Mouse (Mus musculus): ENCODE results near the gene Stim1. TPM values are rescaled to one million over a fixed set of nuclear protein-coding genes. Genes with fewer than 3 reads are reported as not detected.

Stim1 gene
- total and polyA plus RNA-seq, 3 experiments: 10.2 to 26.6 (median 23.9) TPM

- Histone ChIP-seq H3K4me3 (replicated peaks in 1 of 3; ENCODE audit: low read depth in 2 of 3, low read length in 2 of 3, poor library complexity in 1 of 3) (no peak overlapping the region), H3K4me2 (ENCODE audit: insufficient read depth, low read depth, poor library complexity, severe bottlenecking) (peak overlapping the region; percentile 81), H3K27me3 (replicated peaks) (no peaks in the 10 kb centered on the region), H3K9me3 (replicated peaks; ENCODE audit: low read length) (no peaks in the 10 kb centered on the region), H3K9ac (ENCODE audit: insufficient read depth, low read depth) (no peak overlapping the region), H3K36me3 (replicated peaks in 1 of 2; ENCODE audit: control insufficient read depth in 1 of 2, insufficient read depth in 1 of 2, low read length in 1 of 2) (peaks cover 23 to 40% of the 10 kb centered on the region in 2 experiments), H3K4me1 (ENCODE audit: control insufficient read depth in 1 of 2, insufficient read depth in 2 of 2) (peaks cover 41 to 66% of the 10 kb centered on the region in 2 experiments), H3K27ac (ENCODE audit: insufficient read depth, low read depth) (no peak overlapping the region), H3K79me2 (replicated peaks; ENCODE audit: control insufficient read depth, extremely low read depth, insufficient read depth, poor library complexity, severe bottlenecking) (peaks cover 52% of the 10 kb centered on the region)
- in situ Hi-C loops (cut with MboI; ENCODE audit: low pct_ligation_motif_present, low pct_unique_long_range_greater_than_20kb, low sequenced_read_pairs) (no loop called here), dilution Hi-C loops (cut with MboI; ENCODE audit: extremely low pct_ligation_motif_present, extremely low pct_unique_long_range_greater_than_20kb, low sequenced_read_pairs) (no loop called here)
- no peak for TF ChIP-seq EP300 (IDR thresholded peaks at IDR 0.05; ENCODE audit: low read length)
- no peak for TF ChIP-seq RAD21 (IDR thresholded peaks at IDR 0.05; ENCODE audit: low read depth, low read length)
- TF ChIP-seq E2F4 (IDR thresholded peaks at IDR 0.05; ENCODE audit: insufficient replicate concordance, low read depth, low read length): no peak
- TF ChIP-seq RCOR1 (conservative IDR thresholded peaks at IDR 0.05; ENCODE audit: low read depth, low read length): no peak
- TF ChIP-seq CHD2 (IDR thresholded peaks at IDR 0.05; ENCODE audit: low read length): peak; percentile 53; the same call in 1 of the 2 replicates
- no peak for DNase-seq (ENCODE audit: extremely low read depth)
Observed at GRCm38 (mm10) chr7:102245775-102246174, 21.8 kb upstream of the Stim1 start.

DNA sequence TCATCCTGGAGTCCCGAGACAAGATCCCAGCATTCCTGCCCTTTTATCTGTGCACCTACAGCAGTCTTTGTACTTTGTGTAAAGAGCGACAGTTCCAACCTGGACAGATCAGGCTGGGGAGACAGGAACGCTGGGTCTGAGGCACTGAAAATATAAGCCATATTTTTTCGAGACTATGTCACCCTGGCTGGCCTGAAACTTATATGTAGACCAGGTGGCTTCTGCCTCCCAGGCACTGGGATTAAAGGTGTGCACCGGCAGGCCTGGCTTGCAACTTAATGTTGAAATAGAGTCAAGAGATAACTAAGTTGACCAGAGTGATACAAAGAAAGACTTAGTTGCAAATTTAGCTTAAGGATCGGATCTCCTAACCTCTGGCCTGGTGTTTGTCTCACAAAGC, 21.3 kb upstream of the Stim1 start:
- dilution Hi-C loops (cut with MboI; ENCODE audit: extremely low pct_ligation_motif_present, extremely low pct_unique_long_range_greater_than_20kb, low sequenced_read_pairs): no loop called here
- H3K9me3 ChIP-seq (replicated peaks; ENCODE audit: low read length): no peaks in the 10 kb centered on the region
- H3K27me3 ChIP-seq (replicated peaks): no peaks in the 10 kb centered on the region
- no peak overlapping the region for H3K4me3 ChIP-seq (replicated peaks in 1 of 3; ENCODE audit: low read depth in 2 of 3, low read length in 2 of 3, poor library complexity in 1 of 3)
- no peak for DNase-seq (ENCODE audit: extremely low read depth)
- H3K36me3 ChIP-seq (replicated peaks in 1 of 2; ENCODE audit: control insufficient read depth in 1 of 2, insufficient read depth in 1 of 2, low read length in 1 of 2): peaks cover 18 to 36% of the 10 kb centered on the region in 2 experiments
- in situ Hi-C loops (cut with MboI; ENCODE audit: low pct_ligation_motif_present, low pct_unique_long_range_greater_than_20kb, low sequenced_read_pairs): no loop called here
- H3K9ac ChIP-seq (ENCODE audit: insufficient read depth, low read depth): no peak overlapping the region
- peaks cover 50% of the 10 kb centered on the region for H3K79me2 ChIP-seq (replicated peaks; ENCODE audit: control insufficient read depth, extremely low read depth, insufficient read depth, poor library complexity, severe bottlenecking)
- H3K27ac ChIP-seq (ENCODE audit: insufficient read depth, low read depth): no peak overlapping the region
- TF ChIP-seq ZMIZ1 (IDR thresholded peaks at IDR 0.05; ENCODE audit: low read depth, low read length) (no peak), SIN3A (IDR thresholded peaks at IDR 0.05; ENCODE audit: low read length) (no peak), MXI1 (IDR thresholded peaks at IDR 0.05; ENCODE audit: low read depth, low read length) (0 out of 2 replicates have a peak, but pooled peaks have one; percentile 4)
- peaks cover 41 to 69% of the 10 kb centered on the region in 2 experiments for H3K4me1 ChIP-seq (ENCODE audit: control insufficient read depth in 1 of 2, insufficient read depth in 2 of 2)
- peak overlapping the region; percentile 81 for H3K4me2 ChIP-seq (ENCODE audit: insufficient read depth, low read depth, poor library complexity, severe bottlenecking)

DNA sequence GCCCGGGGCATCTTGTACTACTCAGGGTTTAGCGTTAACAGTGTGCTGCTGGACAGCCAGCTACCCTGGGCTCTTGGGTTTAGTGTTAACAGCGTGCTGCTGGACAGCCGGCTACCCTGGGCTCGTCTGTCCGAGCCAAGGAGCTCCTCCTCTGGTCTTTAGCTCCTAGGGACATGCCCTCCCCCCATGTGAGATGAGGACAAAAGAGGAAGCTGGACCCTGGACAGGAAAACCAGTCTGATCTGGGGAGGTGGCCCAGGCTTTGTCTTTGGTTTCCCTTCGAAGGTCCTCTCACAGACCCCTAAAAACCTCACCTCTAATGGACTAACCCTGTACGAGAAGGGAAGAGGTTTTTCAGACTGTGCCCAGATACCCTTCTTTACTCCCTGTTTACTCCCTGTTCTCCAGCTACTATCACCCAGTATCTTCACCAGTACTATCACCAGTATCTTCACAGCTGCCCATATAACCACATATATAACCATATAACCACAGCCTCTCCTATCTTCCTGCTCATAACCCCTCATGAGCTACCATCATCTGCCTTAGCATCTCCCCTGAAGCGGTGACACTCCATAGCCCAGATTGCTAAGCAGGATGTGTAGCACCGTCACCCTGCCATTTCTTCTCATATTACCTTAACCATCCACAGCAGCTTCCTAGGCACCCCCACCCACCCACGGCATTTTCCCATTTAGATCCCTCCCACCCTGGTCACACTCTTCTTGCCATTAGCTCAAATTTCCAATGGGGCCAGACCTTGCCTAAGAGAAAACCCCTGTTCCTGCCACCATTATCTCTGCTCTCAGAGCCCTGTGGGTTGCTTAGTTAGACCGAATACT, 20.4 kb upstream of the Stim1 start:
- no peak for DNase-seq (ENCODE audit: extremely low read depth)
- Histone ChIP-seq H3K27me3 (replicated peaks) (no peaks in the 10 kb centered on the region), H3K9me3 (replicated peaks; ENCODE audit: low read length) (no peaks in the 10 kb centered on the region), H3K79me2 (replicated peaks; ENCODE audit: control insufficient read depth, extremely low read depth, insufficient read depth, poor library complexity, severe bottlenecking) (peaks cover 50% of the 10 kb centered on the region), H3K36me3 (replicated peaks in 1 of 2; ENCODE audit: control insufficient read depth in 1 of 2, insufficient read depth in 1 of 2, low read length in 1 of 2) (peaks cover 14 to 28% of the 10 kb centered on the region in 2 experiments), H3K4me1 (ENCODE audit: control insufficient read depth in 1 of 2, insufficient read depth in 2 of 2) (peaks cover 38 to 65% of the 10 kb centered on the region in 2 experiments), H3K4me2 (ENCODE audit: insufficient read depth, low read depth, poor library complexity, severe bottlenecking) (peak overlapping the region; percentile 81), H3K9ac (ENCODE audit: insufficient read depth, low read depth) (peak overlapping the region; percentile 94; the same call in 1 of the 2 replicates), H3K4me3 (replicated peaks in 1 of 3; ENCODE audit: low read depth in 2 of 3, low read length in 2 of 3, poor library complexity in 1 of 3) (peak overlapping the region in 2 of 3 experiments; percentile 27 to 74), H3K27ac (ENCODE audit: insufficient read depth, low read depth) (no peak overlapping the region)
- dilution Hi-C loops (cut with MboI; ENCODE audit: extremely low pct_ligation_motif_present, extremely low pct_unique_long_range_greater_than_20kb, low sequenced_read_pairs) (no loop called here), in situ Hi-C loops (cut with MboI; ENCODE audit: low pct_ligation_motif_present, low pct_unique_long_range_greater_than_20kb, low sequenced_read_pairs) (no loop called here)
- TF ChIP-seq BHLHE40 (IDR thresholded peaks at IDR 0.05; ENCODE audit: low read depth, low read length) (no peak), UBTF (IDR thresholded peaks at IDR 0.05; ENCODE audit: low read depth, low read length) (0 out of 2 replicates have a peak, but pooled peaks have one; percentile 12), EP300 (IDR thresholded peaks at IDR 0.05; ENCODE audit: low read length) (no peak)

All from CH12.LX (cell line).